Mouse (Mus musculus) stomach, embryonic 15.5 days (tissue): ENCODE results near the gene Samd8. TPM values are rescaled to one million over a fixed set of nuclear protein-coding genes. Genes with fewer than 3 reads are reported as not detected.

Source experiments
- ATAC-seq: fragments of 200-750 bp; cut with Nextera tagmentation; 2 replicates; pipeline ENCODE4 v1.8.0; 2017; ENCODE audit warnings: low read depth, moderate number of reproducible peaks, moderate TSS enrichment; ENCODE audit not compliant: insufficient read depth, low FRiP score
- H3K27ac ChIP-seq: fragments of 300-500 bp; sonication (generic); 2 replicates; pipeline ENCODE4 v1.5.1; 2015; ENCODE audit warnings: mild to moderate bottlenecking, inconsistent platforms
- H3K27me3 ChIP-seq: fragments of 300-500 bp; sonication (generic); replicated peaks from 2 replicates; pipeline ENCODE4 v1.6.1; 2015; ENCODE audit warnings: inconsistent platforms
- H3K36me3 ChIP-seq: fragments of 300-500 bp; sonication (generic); 2 replicates; pipeline ENCODE4 v1.6.1; 2015; ENCODE audit warnings: inconsistent platforms
- H3K4me1 ChIP-seq: fragments of 300-500 bp; sonication (generic); 2 replicates; pipeline ENCODE4 v1.6.1; 2015; ENCODE audit warnings: inconsistent platforms
- H3K4me2 ChIP-seq: fragments of 300-500 bp; sonication (generic); 2 replicates; pipeline ENCODE4 v1.6.1; 2015; ENCODE audit warnings: mild to moderate bottlenecking, inconsistent platforms
- H3K4me3 ChIP-seq: fragments of 300-500 bp; sonication (generic); replicated peaks from 2 replicates; pipeline ENCODE4 v1.5.1; 2015; ENCODE audit warnings: inconsistent platforms
- H3K9ac ChIP-seq: fragments of 300-500 bp; sonication (generic); 2 replicates; pipeline ENCODE4 v1.6.1; 2015; ENCODE audit warnings: inconsistent platforms
- H3K9me3 ChIP-seq: fragments of 300-500 bp; sonication (generic); 2 replicates; pipeline ENCODE4 v1.6.1; 2016; ENCODE audit warnings: inconsistent platforms
- WGBS: fragments of 180-500 bp; shearing (Covaris S2); methylation state at CpG from one replicate; pipeline ENCODE4 v1.1.7; 2015; 5-methylcytosine and 5-hydroxymethylcytosine counted together
- polyA plus RNA-seq: library from polyadenylated mRNA; unstranded; fragments of >200 nt; fragmentation: Nextera tagmentation; extraction: Ambion mirVana; gene quantifications from 2 replicates; pipeline ENCODE4 v1.2.1, GENCODE M21; 2015

Samd8 gene
- polyA plus RNA-seq, 1 experiment from 2014 or later, result 12.0 TPM

- peaks cover 3% of the 10 kb centered on the region; the same call in 1 of the 2 replicates for H3K4me1 ChIP-seq
- no peak overlapping the region for H3K9ac ChIP-seq
- no peak overlapping the region for H3K4me2 ChIP-seq
- no peaks in the 10 kb centered on the region for H3K27me3 ChIP-seq
- ATAC-seq, result no peak
- no peaks in the 10 kb centered on the region for H3K9me3 ChIP-seq
- WGBS, result 92% methylated on average over 8 of the region's 8 CpGs
- no peak overlapping the region for H3K27ac ChIP-seq
- no peak overlapping the region for H3K4me3 ChIP-seq
- no peaks in the 10 kb centered on the region for H3K36me3 ChIP-seq
These were observed 28.2 kb upstream of the Samd8 start for GRCm38 (mm10) chr14:21722021-21722698.

- Histone ChIP-seq H3K4me2 (no peak overlapping the region), H3K9ac (no peak overlapping the region)
- 77% methylated on average over 6 of the region's 6 CpGs for WGBS
These were observed 21.1 kb upstream of the Samd8 start for GRCm38 (mm10) chr14:21729031-21729732.

GRCm38 (mm10) chr14:21729936-21730335 is 20.4 kb upstream of the Samd8 start:
- H3K27ac ChIP-seq, result no peak overlapping the region
- no peak overlapping the region for H3K9ac ChIP-seq
- H3K4me2 ChIP-seq, result no peak overlapping the region
- no peaks in the 10 kb centered on the region for H3K9me3 ChIP-seq
- no peaks in the 10 kb centered on the region for H3K4me1 ChIP-seq
- ATAC-seq, result no peak
- H3K4me3 ChIP-seq, result no peak overlapping the region
- H3K36me3 ChIP-seq, result no peaks in the 10 kb centered on the region
- 85% methylated on average over 4 of the region's 4 CpGs for WGBS
- H3K27me3 ChIP-seq, result no peaks in the 10 kb centered on the region

More at GRCm38 (mm10) chr14:21729031-21729732, 21.1 kb upstream of the Samd8 start:
- Histone ChIP-seq H3K4me3 (no peak overlapping the region), H3K4me1 (no peaks in the 10 kb centered on the region), H3K36me3 (no peaks in the 10 kb centered on the region), H3K9me3 (no peaks in the 10 kb centered on the region), H3K27me3 (no peaks in the 10 kb centered on the region), H3K27ac (no peak overlapping the region)
- no peak for ATAC-seq

- ATAC-seq, result no peak
- H3K4me2 ChIP-seq, result no peak overlapping the region
- no peaks in the 10 kb centered on the region for H3K9me3 ChIP-seq
- H3K27ac ChIP-seq, result no peak overlapping the region
- no peak overlapping the region for H3K9ac ChIP-seq
- WGBS, result 90% methylated on average over 15 of the region's 15 CpGs
- H3K4me3 ChIP-seq, result no peak overlapping the region
- H3K4me1 ChIP-seq, result no peaks in the 10 kb centered on the region
- no peaks in the 10 kb centered on the region for H3K27me3 ChIP-seq
- H3K36me3 ChIP-seq, result no peaks in the 10 kb centered on the region
These were observed 17.0 kb upstream of the Samd8 start for GRCm38 (mm10) chr14:21733131-21733905.

- ATAC-seq, result no peak
These were observed 10.0 kb upstream of the Samd8 start for GRCm38 (mm10) chr14:21740345-21740744.

GRCm38 (mm10) chr14:21741314-21741713 is 9.0 kb upstream of the Samd8 start:
- WGBS, result 93% methylated on average over 3 of the region's 3 CpGs
- Histone ChIP-seq H3K4me1 (no peaks in the 10 kb centered on the region), H3K27ac (no peak overlapping the region)

More at GRCm38 (mm10) chr14:21740345-21740744, 10.0 kb upstream of the Samd8 start:
- Histone ChIP-seq H3K9me3 (no peaks in the 10 kb centered on the region), H3K27me3 (no peaks in the 10 kb centered on the region), H3K9ac (no peak overlapping the region), H3K4me3 (no peak overlapping the region), H3K4me2 (no peak overlapping the region), H3K27ac (no peak overlapping the region), H3K4me1 (no peaks in the 10 kb centered on the region), H3K36me3 (no peaks in the 10 kb centered on the region)
- 87% methylated on average over 7 of the region's 7 CpGs for WGBS

GRCm38 (mm10) chr14:21741786-21742185 is 8.5 kb upstream of the Samd8 start:
- Histone ChIP-seq H3K27me3 (no peaks in the 10 kb centered on the region), H3K4me2 (no peak overlapping the region), H3K36me3 (no peaks in the 10 kb centered on the region), H3K9me3 (no peaks in the 10 kb centered on the region), H3K4me3 (no peak overlapping the region), H3K9ac (no peak overlapping the region), H3K4me1 (no peaks in the 10 kb centered on the region), H3K27ac (no peak overlapping the region)
- peak; percentile 55; the same call in 1 of the 2 replicates for ATAC-seq
- WGBS, result 14% methylated on average over 4 of the region's 4 CpGs

More at GRCm38 (mm10) chr14:21741314-21741713, 9.0 kb upstream of the Samd8 start:
- no peak overlapping the region for H3K9ac ChIP-seq
- no peak overlapping the region for H3K4me3 ChIP-seq
- no peaks in the 10 kb centered on the region for H3K27me3 ChIP-seq
- H3K36me3 ChIP-seq, result no peaks in the 10 kb centered on the region
- H3K4me2 ChIP-seq, result no peak overlapping the region
- H3K9me3 ChIP-seq, result no peaks in the 10 kb centered on the region
- no peak for ATAC-seq

GRCm38 (mm10) chr14:21742441-21742840 is 7.9 kb upstream of the Samd8 start:
- no peaks in the 10 kb centered on the region for H3K9me3 ChIP-seq
- H3K9ac ChIP-seq, result no peak overlapping the region
- no peaks in the 10 kb centered on the region for H3K4me1 ChIP-seq
- H3K27ac ChIP-seq, result no peak overlapping the region
- no peaks in the 10 kb centered on the region for H3K27me3 ChIP-seq
- ATAC-seq, result no peak
- 88% methylated on average over 4 of the region's 4 CpGs for WGBS
- no peaks in the 10 kb centered on the region for H3K36me3 ChIP-seq
- H3K4me3 ChIP-seq, result no peak overlapping the region
- no peak overlapping the region for H3K4me2 ChIP-seq

- H3K27me3 ChIP-seq, result no peaks in the 10 kb centered on the region
- no peaks in the 10 kb centered on the region for H3K4me1 ChIP-seq
- H3K9me3 ChIP-seq, result no peaks in the 10 kb centered on the region
- no peak overlapping the region for H3K27ac ChIP-seq
- no peak for ATAC-seq
- 91% methylated on average over 1 of the region's 1 CpGs for WGBS
- no peaks in the 10 kb centered on the region for H3K36me3 ChIP-seq
- no peak overlapping the region for H3K4me2 ChIP-seq
- no peak overlapping the region for H3K9ac ChIP-seq
- H3K4me3 ChIP-seq, result no peak overlapping the region
These were observed 6.2 kb upstream of the Samd8 start for GRCm38 (mm10) chr14:21744169-21744568.

- no peaks in the 10 kb centered on the region for H3K4me1 ChIP-seq
- H3K9me3 ChIP-seq, result no peaks in the 10 kb centered on the region
- no peak overlapping the region for H3K4me2 ChIP-seq
- H3K4me3 ChIP-seq, result no peak overlapping the region
- H3K9ac ChIP-seq, result no peak overlapping the region
- no peak for ATAC-seq
- WGBS, result 70% methylated on average over 5 of the region's 5 CpGs
- H3K27me3 ChIP-seq, result no peaks in the 10 kb centered on the region
- no peaks in the 10 kb centered on the region for H3K36me3 ChIP-seq
- no peak overlapping the region for H3K27ac ChIP-seq
These were observed 5.2 kb upstream of the Samd8 start for GRCm38 (mm10) chr14:21745149-21745548.

GRCm38 (mm10) chr14:21746251-21746650 is 4.1 kb upstream of the Samd8 start:
- Histone ChIP-seq H3K4me1 (no peaks in the 10 kb centered on the region), H3K9ac (no peak overlapping the region), H3K4me2 (no peak overlapping the region), H3K27ac (no peak overlapping the region), H3K4me3 (no peak overlapping the region), H3K27me3 (no peaks in the 10 kb centered on the region), H3K9me3 (no peaks in the 10 kb centered on the region), H3K36me3 (no peaks in the 10 kb centered on the region)
- WGBS, result 87% methylated on average over 8 of the region's 8 CpGs
- no peak for ATAC-seq

GRCm38 (mm10) chr14:21746846-21747245 is 3.5 kb upstream of the Samd8 start:
- Histone ChIP-seq H3K9me3 (no peaks in the 10 kb centered on the region), H3K36me3 (no peaks in the 10 kb centered on the region), H3K4me2 (no peak overlapping the region), H3K9ac (no peak overlapping the region), H3K27me3 (no peaks in the 10 kb centered on the region), H3K4me1 (peaks cover under 1% of the 10 kb centered on the region; the same call in 1 of the 2 replicates), H3K4me3 (no peak overlapping the region), H3K27ac (no peak overlapping the region)
- 75% methylated on average over 2 of the region's 2 CpGs for WGBS
- no peak for ATAC-seq
